Mouse (Mus musculus): Measurements from ENCODE around the gene Cacnb2.

Gene Cacnb2

GRCm38 (mm10) chr2:14602788-14603187, at the start of gene Cacnb2:
TSS of gene Cacnb2 (plus strand) at chr2:14603088.
- POLR2A ChIA-PET = no interaction called here
- CTCF ChIA-PET = no interaction called here

GRCm38 (mm10) chr2:14568020-14568419, 34.9 kb upstream of the Cacnb2 start:
- ChIA-PET POLR2A (no interaction called here), CTCF (no interaction called here)

GRCm38 (mm10) chr2:14571300-14571699, 31.6 kb upstream of the Cacnb2 start:
- ChIA-PET POLR2A (interaction anchor here in 1 of 4 experiments (0.7 kb wide), 1 partner anchor 478 kb away, joined by 3 read pairs; no protein-coding TSS in a partner anchor), CTCF (interaction anchor here in 1 of 4 experiments (0.6 kb wide), 1 partner anchor 66 kb away, joined by 3 read pairs; no protein-coding TSS in a partner anchor)

- ChIA-PET CTCF (interaction anchor here in 1 of 4 experiments (0.6 kb wide), 1 partner anchor 99 kb away, joined by 4 read pairs; no protein-coding TSS in a partner anchor), POLR2A (no interaction called here)
Observed at GRCm38 (mm10) chr2:14589541-14589940, 13.3 kb upstream of the Cacnb2 start.

GRCm38 (mm10) chr2:14597909-14598563, 4.9 kb upstream of the Cacnb2 start:
- POLR2A ChIA-PET = no interaction called here
- CTCF ChIA-PET = interaction anchor here in 1 of 4 experiments (0.7 kb wide), 1 partner anchor 380 kb away, joined by 10 read pairs; no protein-coding TSS in a partner anchor

GRCm38 (mm10) chr2:14603784-14604781, 1.2 kb downstream of the Cacnb2 start:
- ChIA-PET POLR2A (interaction anchor here in 3 of 4 experiments (0.5 to 0.6 kb wide), 3 partner anchors 29 to 83 kb away, joined by 3 read pairs; no protein-coding TSS in a partner anchor), CTCF (interaction anchor here in 2 of 4 experiments (0.6 to 1.6 kb wide), 2 partner anchors 16 to 31 kb away, joined by 3 to 4 read pairs; no protein-coding TSS in a partner anchor)

- CTCF ChIA-PET = interaction anchor here in 1 of 4 experiments (1.6 kb wide), 1 partner anchor 15 kb away, joined by 4 read pairs; no protein-coding TSS in a partner anchor
- POLR2A ChIA-PET = interaction anchor here in 1 of 4 experiments (0.5 kb wide), 1 partner anchor 10 kb away, joined by 3 read pairs; no protein-coding TSS in a partner anchor
Observed at GRCm38 (mm10) chr2:14604791-14605190, 1.9 kb downstream of the Cacnb2 start.

- POLR2A ChIA-PET = interaction anchor here in 1 of 4 experiments (0.5 kb wide), 1 partner anchor 10 kb away, joined by 3 read pairs; no protein-coding TSS in a partner anchor
Observed at GRCm38 (mm10) chr2:14605207-14605606, 2.3 kb downstream of the Cacnb2 start.

GRCm38 (mm10) chr2:14608606-14609005, 5.7 kb downstream of the Cacnb2 start:
- CTCF ChIA-PET = no interaction called here
- POLR2A ChIA-PET = no interaction called here

More at GRCm38 (mm10) chr2:14605207-14605606, 2.3 kb downstream of the Cacnb2 start:
- CTCF ChIA-PET = no interaction called here

GRCm38 (mm10) chr2:14612705-14613104, 9.8 kb downstream of the Cacnb2 start:
- ChIA-PET POLR2A (no interaction called here), CTCF (no interaction called here)

GRCm38 (mm10) chr2:14616361-14616760, 13.5 kb downstream of the Cacnb2 start:
- CTCF ChIA-PET = no interaction called here
- POLR2A ChIA-PET = no interaction called here

GRCm38 (mm10) chr2:14620120-14620853, 17.4 kb downstream of the Cacnb2 start:
- ChIA-PET CTCF (interaction anchor here in 3 of 4 experiments (0.8 to 1.4 kb wide), 4 partner anchors 10 to 404 kb away, joined by 3 to 4 read pairs (median 4); no protein-coding TSS in a partner anchor), POLR2A (interaction anchor here in 1 of 4 experiments (0.6 kb wide), 1 partner anchor 145 kb away, joined by 3 read pairs; no protein-coding TSS in a partner anchor)

GRCm38 (mm10) chr2:14620891-14621290, 18.0 kb downstream of the Cacnb2 start:
- ChIA-PET POLR2A (interaction anchor here in 1 of 4 experiments (0.6 kb wide), 1 partner anchor 263 kb away, joined by 4 read pairs; no protein-coding TSS in a partner anchor), CTCF (interaction anchor here in 3 of 4 experiments (0.7 to 1.4 kb wide), 4 partner anchors 11 to 404 kb away, joined by 3 to 4 read pairs (median 3); no protein-coding TSS in a partner anchor)

- ChIA-PET CTCF (no interaction called here), POLR2A (no interaction called here)
Observed at GRCm38 (mm10) chr2:14623820-14624219, 20.9 kb downstream of the Cacnb2 start.

- ChIA-PET CTCF (no interaction called here), POLR2A (no interaction called here)
Observed at GRCm38 (mm10) chr2:14629814-14630492, 27.1 kb downstream of the Cacnb2 start.

- ChIA-PET CTCF (no interaction called here), POLR2A (no interaction called here)
Observed at GRCm38 (mm10) chr2:14631590-14631989, 28.7 kb downstream of the Cacnb2 start.

GRCm38 (mm10) chr2:14633202-14633601, 30.3 kb downstream of the Cacnb2 start:
- POLR2A ChIA-PET = no interaction called here

GRCm38 (mm10) chr2:14639266-14639665, 36.4 kb downstream of the Cacnb2 start:
- POLR2A ChIA-PET = no interaction called here
- CTCF ChIA-PET = no interaction called here

More at GRCm38 (mm10) chr2:14633202-14633601, 30.3 kb downstream of the Cacnb2 start:
- CTCF ChIA-PET = no interaction called here
